Mouse (Mus musculus) heart, embryonic 12.5 days (tissue): Measurements from ENCODE around the gene Foxo6. TPM values are rescaled to one million over a fixed set of nuclear protein-coding genes. Genes with fewer than 3 reads are reported as not detected.

Experiments
- ATAC-seq: fragments of 200-750 bp; cut with Nextera tagmentation; 2 replicates; pipeline ENCODE4 v1.8.0; 2017; ENCODE audit warnings: moderate TSS enrichment, moderate library complexity; ENCODE audit not compliant: insufficient number of reproducible peaks, low FRiP score
- H3K27ac ChIP-seq: fragments of 300-500 bp; sonication (generic); 2 replicates; pipeline ENCODE4 v1.5.1; 2016; ENCODE audit warnings: mild to moderate bottlenecking, moderate library complexity; ENCODE audit not compliant: poor library complexity, severe bottlenecking
- H3K27me3 ChIP-seq: fragments of 300-500 bp; sonication (generic); replicated peaks from 2 replicates; pipeline ENCODE4 v1.6.1; 2016; ENCODE audit warnings: mild to moderate bottlenecking, moderate library complexity
- H3K36me3 ChIP-seq: fragments of 300-500 bp; sonication (generic); 2 replicates; pipeline ENCODE4 v1.6.1; 2016; ENCODE audit warnings: mild to moderate bottlenecking, moderate library complexity
- H3K4me1 ChIP-seq: fragments of 300-500 bp; sonication (generic); replicated peaks from 2 replicates; pipeline ENCODE4 v1.6.1; 2016; ENCODE audit warnings: mild to moderate bottlenecking
- H3K4me2 ChIP-seq: fragments of 300-500 bp; sonication (generic); 2 replicates; pipeline ENCODE4 v1.6.1; 2016; ENCODE audit warnings: mild to moderate bottlenecking, moderate library complexity
- H3K4me3 ChIP-seq: fragments of 300-500 bp; sonication (generic); 2 replicates; pipeline ENCODE4 v1.5.1; 2016; ENCODE audit warnings: mild to moderate bottlenecking
- H3K9ac ChIP-seq: fragments of 300-500 bp; sonication (generic); 2 replicates; pipeline ENCODE4 v1.6.1; 2016; ENCODE audit warnings: mild to moderate bottlenecking, moderate library complexity
- H3K9me3 ChIP-seq: fragments of 300-500 bp; sonication (generic); replicated peaks from 2 replicates; pipeline ENCODE4 v1.6.1; 2016; ENCODE audit warnings: mild to moderate bottlenecking, moderate library complexity
- WGBS: fragments of 180-500 bp; shearing (Covaris S2); methylation state at CpG from one replicate; pipeline ENCODE4 v1.1.7; 2016; 5-methylcytosine and 5-hydroxymethylcytosine counted together
- polyA plus RNA-seq: library from polyadenylated mRNA; unstranded; fragments of >200 nt; fragmentation: Nextera tagmentation; extraction: Ambion mirVana; gene quantifications from 2 replicates; pipeline ENCODE4 v1.2.1, GENCODE M21; 2016

The Foxo6 gene
- polyA plus RNA-seq, 1 experiment from 2014 or later: 0.08 TPM

DNA sequence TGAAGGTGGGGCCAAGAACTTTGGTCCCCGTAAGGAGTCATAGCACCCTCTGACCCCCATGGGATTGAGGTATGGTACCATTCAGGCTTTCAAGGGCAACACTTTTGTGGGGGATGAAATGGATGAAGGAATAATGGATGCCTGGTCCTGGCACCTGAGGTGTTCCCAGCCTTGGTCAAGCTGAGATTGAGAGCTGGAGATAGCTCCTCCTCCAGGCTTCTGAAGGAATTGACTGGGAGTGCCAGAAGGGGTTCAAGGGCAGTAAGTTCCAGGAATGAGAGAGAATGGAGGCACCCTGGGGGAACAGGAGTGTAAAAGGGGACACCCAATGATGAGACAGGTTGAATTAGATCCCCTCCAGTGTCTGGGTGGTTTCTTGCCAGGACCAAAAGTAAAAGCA is 3.0 kb downstream of the Foxo6 start:
- WGBS: 75% methylated on average over 1 of the region's 1 CpGs
- H3K9me3 ChIP-seq: no peaks in the 10 kb centered on the region
- H3K27ac ChIP-seq: no peak overlapping the region
- H3K4me2 ChIP-seq: no peak overlapping the region
- no peak overlapping the region for H3K9ac ChIP-seq
- no peak for ATAC-seq
- H3K36me3 ChIP-seq: no peaks in the 10 kb centered on the region
- H3K4me1 ChIP-seq: peaks cover 30% of the 10 kb centered on the region
- no peak overlapping the region for H3K4me3 ChIP-seq
- peaks cover 81% of the 10 kb centered on the region for H3K27me3 ChIP-seq

DNA sequence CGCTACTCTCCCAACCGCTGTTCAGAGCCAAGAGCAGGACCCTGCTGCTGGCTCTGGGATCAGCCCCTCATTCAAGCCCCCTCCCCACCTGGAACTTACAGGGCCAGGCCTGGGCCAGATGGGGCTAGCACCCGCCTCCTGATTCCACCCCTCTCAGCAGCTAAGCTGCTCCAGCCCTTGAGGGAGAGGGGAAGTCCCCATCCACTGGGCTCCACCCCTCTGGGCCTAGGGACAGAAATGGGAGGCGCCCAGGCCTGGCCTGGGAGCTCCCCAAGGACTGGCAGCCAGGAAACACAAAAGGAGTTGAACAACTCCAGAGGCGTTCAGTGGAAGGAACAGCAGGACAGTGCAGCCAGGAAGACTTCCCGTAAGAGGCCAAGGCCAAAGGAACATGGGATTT is 4.0 kb downstream of the Foxo6 start:
- peak; percentile 58 for ATAC-seq
- Histone ChIP-seq H3K9ac (peak overlapping the region; percentile 80), H3K9me3 (no peaks in the 10 kb centered on the region), H3K27ac (no peak overlapping the region), H3K36me3 (no peaks in the 10 kb centered on the region), H3K27me3 (peaks cover 84% of the 10 kb centered on the region), H3K4me2 (peak overlapping the region; percentile 99), H3K4me1 (peaks cover 30% of the 10 kb centered on the region), H3K4me3 (peak overlapping the region; percentile 64)
- 9% methylated on average over 6 of the region's 6 CpGs for WGBS

- H3K27ac ChIP-seq: no peak overlapping the region
- H3K9ac ChIP-seq: peak overlapping the region; percentile 80
- no peaks in the 10 kb centered on the region for H3K9me3 ChIP-seq
- ATAC-seq: no peak; the same call in 1 of the 2 replicates
- peak overlapping the region; percentile 99 for H3K4me2 ChIP-seq
- WGBS: 1% methylated on average over 46 of the region's 47 CpGs
- H3K4me1 ChIP-seq: peaks cover 33% of the 10 kb centered on the region
- peak overlapping the region; percentile 64 for H3K4me3 ChIP-seq
- H3K36me3 ChIP-seq: no peaks in the 10 kb centered on the region
- H3K27me3 ChIP-seq: peaks cover 89% of the 10 kb centered on the region
Measured at GRCm38 (mm10) chr4:120282568-120283091, 4.5 kb downstream of the Foxo6 start.

DNA sequence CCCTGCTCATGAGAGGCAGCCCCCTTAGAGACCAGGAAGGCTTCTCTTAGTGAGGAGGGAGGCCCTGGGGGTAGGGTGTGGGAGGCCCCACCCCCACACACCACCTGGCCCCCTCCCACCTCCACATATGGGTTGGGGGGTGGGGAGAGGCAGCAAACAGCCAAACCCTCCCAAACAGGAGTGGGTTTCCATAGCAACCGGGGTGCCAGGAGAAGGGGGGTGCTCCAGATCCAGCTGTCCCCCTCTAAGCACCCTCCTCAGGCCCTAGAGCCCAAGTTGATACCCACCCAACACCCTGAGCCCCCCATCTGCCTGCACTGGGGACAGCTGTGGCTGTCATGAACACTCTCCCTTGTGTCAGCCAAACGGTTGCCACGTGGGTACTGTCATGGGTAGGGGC is 6.1 kb downstream of the Foxo6 start:
- H3K36me3 ChIP-seq: no peaks in the 10 kb centered on the region
- peaks cover 95% of the 10 kb centered on the region for H3K27me3 ChIP-seq
- H3K9me3 ChIP-seq: no peaks in the 10 kb centered on the region
- H3K4me2 ChIP-seq: no peak overlapping the region
- no peak overlapping the region for H3K27ac ChIP-seq
- ATAC-seq: no peak
- WGBS: 62% methylated on average over 3 of the region's 3 CpGs
- H3K9ac ChIP-seq: no peak overlapping the region
- no peak overlapping the region for H3K4me3 ChIP-seq
- peaks cover 32% of the 10 kb centered on the region for H3K4me1 ChIP-seq

DNA sequence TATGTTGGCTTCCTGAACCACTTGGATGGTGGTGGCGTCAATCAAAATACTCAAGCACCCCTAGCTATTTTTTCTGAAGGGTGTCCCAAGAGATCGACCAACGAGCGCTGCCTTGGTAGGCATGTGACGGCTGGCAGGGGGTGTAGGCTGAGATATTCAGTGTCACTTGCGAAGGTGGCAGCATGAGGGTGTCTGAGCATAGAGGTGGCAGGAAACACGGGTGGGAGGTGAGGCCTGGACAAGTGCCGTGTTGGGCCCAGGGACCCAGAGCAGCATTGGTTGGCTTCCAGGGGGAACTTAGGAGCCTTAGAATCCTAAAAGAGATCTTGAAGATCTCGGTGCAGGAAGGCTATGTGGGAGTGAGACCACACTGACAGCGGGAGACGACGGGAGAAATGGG is 6.7 kb downstream of the Foxo6 start:
- H3K27ac ChIP-seq: no peak overlapping the region
- peaks cover 29% of the 10 kb centered on the region for H3K4me1 ChIP-seq
- no peaks in the 10 kb centered on the region for H3K36me3 ChIP-seq
- WGBS: 70% methylated on average over 12 of the region's 12 CpGs
- no peaks in the 10 kb centered on the region for H3K9me3 ChIP-seq
- H3K4me2 ChIP-seq: no peak overlapping the region
- H3K4me3 ChIP-seq: no peak overlapping the region
- H3K27me3 ChIP-seq: peaks cover 95% of the 10 kb centered on the region
- no peak overlapping the region for H3K9ac ChIP-seq
- ATAC-seq: no peak

DNA sequence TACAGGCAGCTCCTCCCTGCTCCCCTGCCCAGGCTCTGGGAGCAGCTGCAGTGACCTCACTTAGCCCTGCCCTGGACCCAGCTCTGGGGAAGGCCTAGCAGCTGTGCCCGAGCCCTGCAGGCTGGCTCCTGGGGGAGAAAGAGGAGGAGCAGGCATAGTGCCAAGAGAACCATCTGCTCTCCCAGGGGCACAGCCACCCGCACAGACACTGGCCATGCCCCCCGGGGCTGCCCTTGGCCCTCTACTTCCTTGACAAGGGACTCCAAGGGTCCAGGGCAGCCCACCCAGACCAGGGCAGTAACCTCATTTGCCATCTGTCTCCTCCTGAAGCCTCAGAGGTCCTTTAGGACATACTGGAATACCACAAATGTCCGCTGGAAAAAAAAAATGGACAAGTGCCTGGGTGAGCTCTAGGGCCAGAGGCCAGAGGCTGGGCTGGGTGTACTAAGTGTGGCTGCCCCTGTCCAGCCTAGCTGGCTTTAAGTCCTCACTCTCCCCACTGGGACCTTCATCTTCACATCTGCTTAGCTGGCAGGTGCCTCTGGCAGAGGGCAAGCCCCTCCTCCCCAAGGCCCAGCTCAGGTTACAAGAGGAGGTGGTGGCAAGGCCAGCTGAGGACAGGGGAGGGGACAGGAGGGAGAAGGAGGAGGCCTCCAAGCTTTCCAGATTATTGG is 9.8 kb downstream of the Foxo6 start:
- Histone ChIP-seq H3K27ac (no peak overlapping the region), H3K9ac (no peak overlapping the region), H3K27me3 (peaks cover 95% of the 10 kb centered on the region), H3K4me1 (peaks cover 16% of the 10 kb centered on the region), H3K4me3 (no peak overlapping the region), H3K9me3 (no peaks in the 10 kb centered on the region), H3K36me3 (no peaks in the 10 kb centered on the region), H3K4me2 (no peak overlapping the region)
- no peak for ATAC-seq
- WGBS: 39% methylated on average over 4 of the region's 4 CpGs

DNA sequence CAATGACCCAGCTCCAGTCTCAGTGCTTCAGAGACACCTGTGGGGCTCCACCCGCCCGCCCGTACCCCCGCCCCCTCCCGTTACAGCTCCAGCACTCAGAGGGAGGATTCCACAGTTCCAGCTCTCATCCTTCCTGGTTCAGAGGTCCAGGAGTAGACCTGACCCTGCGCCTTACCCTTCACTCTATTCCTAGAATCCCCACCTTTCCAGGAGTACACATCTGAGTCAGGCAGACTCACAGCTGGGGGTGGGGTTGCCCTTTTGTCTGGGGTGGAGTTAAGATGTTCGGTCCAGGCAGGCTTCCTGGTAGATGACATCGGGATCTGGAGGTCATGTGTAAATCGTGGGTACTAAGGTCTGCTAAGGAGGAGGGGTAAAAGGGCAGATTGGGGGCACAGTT is 11.7 kb downstream of the Foxo6 start:
- Histone ChIP-seq H3K4me2 (no peak overlapping the region), H3K4me3 (no peak overlapping the region), H3K9me3 (no peaks in the 10 kb centered on the region), H3K36me3 (no peaks in the 10 kb centered on the region), H3K4me1 (peaks cover 25% of the 10 kb centered on the region), H3K9ac (no peak overlapping the region), H3K27ac (no peak overlapping the region), H3K27me3 (peaks cover 95% of the 10 kb centered on the region)
- no peak for ATAC-seq
- WGBS: 64% methylated on average over 9 of the region's 9 CpGs

DNA sequence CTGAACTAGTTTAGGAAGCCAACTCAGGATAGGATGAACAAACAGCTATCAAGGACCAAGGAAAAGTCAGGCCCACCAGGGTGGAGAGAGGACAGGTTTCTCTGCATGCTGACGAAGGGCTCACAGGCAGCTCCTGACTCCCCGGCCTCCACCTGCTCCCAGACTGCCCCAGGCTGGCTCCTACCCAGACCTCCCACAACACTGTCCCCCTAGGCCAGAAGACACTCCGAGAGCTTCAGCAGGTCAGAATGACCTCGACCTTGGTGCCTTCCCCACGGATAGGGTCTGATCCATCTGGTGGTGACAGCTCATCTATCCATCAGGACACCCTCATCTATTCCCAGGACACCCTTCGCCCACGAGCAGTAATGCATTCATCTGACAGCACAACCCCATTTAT is 13.6 kb downstream of the Foxo6 start:
- no peak for ATAC-seq
- Histone ChIP-seq H3K27ac (no peak overlapping the region), H3K9ac (no peak overlapping the region), H3K4me2 (no peak overlapping the region), H3K27me3 (peaks cover 95% of the 10 kb centered on the region), H3K4me1 (peaks cover 35% of the 10 kb centered on the region), H3K36me3 (no peaks in the 10 kb centered on the region), H3K9me3 (no peaks in the 10 kb centered on the region), H3K4me3 (no peak overlapping the region)
- WGBS: 64% methylated on average over 7 of the region's 7 CpGs

DNA sequence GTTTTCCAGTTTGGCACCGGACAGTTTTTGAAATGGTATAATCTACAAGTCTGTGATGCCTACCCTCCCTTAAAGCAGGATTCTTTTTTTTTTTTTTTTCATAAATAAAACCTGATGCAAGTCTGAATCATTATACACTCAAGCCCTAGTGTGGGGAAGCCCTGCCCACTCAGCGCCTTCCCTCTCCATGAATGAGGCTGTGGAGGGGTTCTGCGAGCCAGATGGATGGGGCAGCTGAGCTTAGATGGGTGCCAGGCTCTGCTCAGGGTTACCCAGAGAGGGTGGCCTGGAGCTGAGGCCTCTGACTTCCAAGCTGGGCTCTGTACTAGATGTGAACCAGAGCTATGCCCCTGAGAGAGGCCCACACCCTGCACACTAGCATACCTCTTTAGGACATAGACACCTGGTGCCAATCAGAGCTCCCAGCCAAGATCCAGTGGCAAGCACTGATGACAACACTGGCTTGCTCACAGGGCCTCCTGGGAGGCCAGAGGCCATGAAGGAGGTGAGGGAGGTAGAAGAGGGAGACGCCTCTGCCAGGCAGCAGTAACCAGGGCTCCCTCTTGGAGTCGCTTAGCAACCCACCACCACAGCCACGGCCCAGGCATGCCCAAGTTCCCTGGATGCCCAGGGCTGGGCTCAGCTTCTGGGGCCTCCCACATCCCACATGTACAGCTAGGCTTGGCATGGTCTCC is 15.1 kb downstream of the Foxo6 start:
- H3K36me3 ChIP-seq: no peaks in the 10 kb centered on the region
- H3K9ac ChIP-seq: no peak overlapping the region
- no peak overlapping the region for H3K4me2 ChIP-seq
- no peaks in the 10 kb centered on the region for H3K9me3 ChIP-seq
- peaks cover 36% of the 10 kb centered on the region for H3K4me1 ChIP-seq
- no peak overlapping the region for H3K4me3 ChIP-seq
- H3K27me3 ChIP-seq: peaks cover 100% of the 10 kb centered on the region
- 78% methylated on average over 6 of the region's 6 CpGs for WGBS
- H3K27ac ChIP-seq: no peak overlapping the region
- ATAC-seq: no peak

DNA sequence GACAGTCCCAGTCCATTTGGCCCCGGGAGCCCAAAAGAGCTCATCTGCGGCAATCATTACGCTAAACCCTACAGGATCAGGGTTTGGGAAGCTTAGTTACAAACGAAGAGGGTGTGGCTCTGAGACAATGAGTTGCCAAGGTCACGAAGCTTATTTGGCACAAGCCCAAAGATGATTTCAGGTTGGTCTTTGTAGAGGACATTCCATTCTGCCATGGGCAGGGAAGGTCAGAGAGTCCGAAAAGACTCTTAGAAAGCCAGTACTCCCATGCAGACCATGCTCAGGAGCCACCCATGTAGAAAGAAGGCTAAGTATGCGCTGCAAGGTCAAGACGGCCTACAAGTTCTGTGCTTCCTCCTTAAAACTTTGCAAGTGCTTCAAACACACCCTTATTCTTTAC is 15.9 kb downstream of the Foxo6 start:
- no peaks in the 10 kb centered on the region for H3K36me3 ChIP-seq
- peaks cover 34% of the 10 kb centered on the region for H3K4me1 ChIP-seq
- H3K9ac ChIP-seq: no peak overlapping the region
- no peak overlapping the region for H3K27ac ChIP-seq
- no peak overlapping the region for H3K4me2 ChIP-seq
- ATAC-seq: no peak
- peaks cover 100% of the 10 kb centered on the region for H3K27me3 ChIP-seq
- no peaks in the 10 kb centered on the region for H3K9me3 ChIP-seq
- WGBS: 62% methylated on average over 8 of the region's 8 CpGs
- no peak overlapping the region for H3K4me3 ChIP-seq

DNA sequence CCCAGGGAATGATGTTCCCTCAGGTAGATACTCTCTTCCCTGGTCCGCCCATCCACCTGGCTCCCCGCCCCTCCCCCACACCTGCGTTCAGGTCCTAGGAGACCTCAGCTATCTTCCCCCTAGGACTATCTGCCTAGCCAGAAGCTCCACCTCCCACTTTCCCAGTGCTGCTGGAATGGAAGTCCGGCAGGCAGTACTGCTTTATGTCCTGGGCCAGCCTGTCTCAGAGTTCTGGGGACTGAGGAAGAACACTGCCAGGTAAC is 16.3 kb downstream of the Foxo6 start:
- Histone ChIP-seq H3K27ac (no peak overlapping the region), H3K27me3 (peaks cover 100% of the 10 kb centered on the region), H3K9ac (no peak overlapping the region), H3K4me2 (no peak overlapping the region), H3K4me1 (peaks cover 34% of the 10 kb centered on the region), H3K4me3 (no peak overlapping the region), H3K36me3 (no peaks in the 10 kb centered on the region), H3K9me3 (no peaks in the 10 kb centered on the region)
- WGBS: 26% methylated on average over 4 of the region's 4 CpGs
- ATAC-seq: no peak
